Mouse (Mus musculus) erythroblast, embryonic 14.5 days (primary cell): Measurements from ENCODE around the gene Arid4a.

Source experiments
- GATA1 ChIP-seq: IDR thresholded peaks from 2 replicates; pipeline ENCODE4 v1.6.1; 2012; ENCODE audit warnings: low read length, inconsistent platforms, mixed read lengths
- TAL1 ChIP-seq: IDR thresholded peaks from 3 replicates; pipeline ENCODE4 v1.6.1; 2012; ENCODE audit warnings: low read length, inconsistent platforms, mixed read lengths

GRCm38 (mm10) chr12:71030722-71031121 is 14.9 kb downstream of the Arid4a start:
- no peak for TF ChIP-seq TAL1
- TF ChIP-seq GATA1: no peak
